Mouse (Mus musculus) Patski (cell line): Measurements from ENCODE around the gene Bcap31. TPM values are rescaled to one million over a fixed set of nuclear protein-coding genes. Genes with fewer than 3 reads are reported as not detected.

ENCODE experiments used
- ATAC-seq: fragments of 100-300 bp; one replicate; pipeline ENCODE4 v1.8.0; 2021
- CTCF ChIA-PET: fragments of 350-600 bp; sonication (Branson Sonifier 250); formaldehyde crosslinking; loops from one replicate; lab custom pipeline; 2022; ENCODE audit warnings: inconsistent platforms; lab: Charles Lee
- POLR2A ChIA-PET: fragments of 350-600 bp; sonication (Branson Sonifier 250); formaldehyde crosslinking; loops from one replicate; lab custom pipeline; 2022; ENCODE audit warnings: antibody characterized with exemption, inconsistent platforms; lab: Charles Lee
- DNase-seq: peaks from one replicate; pipeline ENCODE4 v3.0.0-alpha.2; 2011; ENCODE audit warnings: low read depth, low spot score
- H3K27me3 ChIP-seq: fragments of 371-371 bp; one replicate; pipeline ENCODE4 v1.5.1; 2021
- CTCF ChIP-seq: fragments of 100-300 bp; IDR thresholded peaks from one replicate; pipeline ENCODE4 v1.5.1; 2021
- in situ Hi-C: fragments of 300-500 bp; cut with MboI; formaldehyde crosslinking; loops from 3 replicates; pipeline ENCODE4 v1.11.1; 2018; ENCODE audit warnings: low pct_unique_long_range_greater_than_20kb, mixed read lengths
- polyA plus RNA-seq: library from polyadenylated mRNA; unstranded; gene quantifications from one replicate; pipeline ENCODE4 v1.2.3, GENCODE M21; 2021

Bcap31 gene
- polyA plus RNA-seq, 1 experiment from 2014 or later = 324 TPM

- DNase-seq (no peak), ATAC-seq (no peak)
- in situ Hi-C loops = loop anchor here (10.0 to 25.0 kb wide), 2 partner anchors 115 to 647 kb away; no protein-coding TSS in a partner anchor
- POLR2A ChIA-PET = no interaction called here
- no peak for TF ChIP-seq CTCF
- H3K27me3 ChIP-seq = peaks cover 8% of the 10 kb centered on the region
- CTCF ChIA-PET = no interaction called here
Observed at GRCm38 (mm10) chrX:73659575-73660283, 56.2 kb downstream of the Bcap31 start, which contains the start of gene Pnck. Pnck (minus strand) TSS chrX:73660117.

DNA sequence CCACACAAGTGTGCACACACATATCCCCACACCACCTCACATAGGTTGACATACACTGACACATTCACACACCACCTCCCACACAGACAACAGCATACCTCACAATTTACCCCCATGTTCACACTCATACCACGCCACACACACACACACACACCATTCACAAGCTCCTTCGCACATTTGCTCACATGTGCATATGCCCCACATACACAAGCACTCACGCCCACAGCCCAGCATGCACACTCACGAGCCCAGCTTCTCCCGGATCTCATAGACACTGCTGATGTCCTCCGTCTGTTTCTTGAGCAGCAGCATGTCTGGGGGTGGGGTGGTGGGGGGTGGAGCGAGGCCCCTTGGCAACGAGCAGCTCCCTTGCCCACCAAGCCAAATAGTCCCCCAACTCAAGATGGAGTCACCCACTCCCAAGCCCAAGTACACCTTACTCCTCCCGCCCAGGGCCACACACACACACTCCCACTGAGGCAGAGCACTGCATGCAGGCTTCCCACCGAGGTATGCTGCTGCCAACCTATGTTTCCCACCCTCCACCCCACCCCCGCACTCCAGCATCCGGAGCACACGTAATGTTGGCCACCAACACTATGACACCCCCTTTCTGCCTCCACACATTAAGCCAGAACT is 56.9 kb downstream of the Bcap31 start:
- in situ Hi-C loops = loop anchor here (10.0 to 25.0 kb wide), 2 partner anchors 114 to 647 kb away; no protein-coding TSS in a partner anchor
- peaks cover 3% of the 10 kb centered on the region for H3K27me3 ChIP-seq
- ATAC-seq (no peak), DNase-seq (no peak)
- ChIA-PET POLR2A (no interaction called here), CTCF (no interaction called here)
- no peak for TF ChIP-seq CTCF

DNA sequence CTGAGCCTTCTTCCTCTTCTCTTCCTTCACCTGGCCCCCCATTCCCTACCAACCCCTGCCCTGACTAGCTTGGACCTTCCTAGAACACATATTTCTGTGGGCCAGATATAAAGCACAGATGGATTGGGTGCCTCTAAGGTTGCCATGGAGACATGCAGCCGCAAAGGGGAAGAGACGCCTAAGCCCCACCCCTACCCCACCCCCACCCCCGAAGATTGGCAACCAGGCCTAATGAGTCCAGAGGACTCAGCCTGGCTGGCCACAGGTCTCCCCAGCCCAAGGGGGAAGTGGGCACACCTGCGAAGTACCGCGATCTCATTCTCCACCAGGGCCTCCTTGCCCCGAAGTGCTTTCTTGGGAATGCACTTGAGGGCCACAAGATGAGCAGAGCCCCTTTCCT is 57.6 kb downstream of the Bcap31 start:
- CTCF ChIA-PET = no interaction called here
- TF ChIP-seq CTCF = no peak
- H3K27me3 ChIP-seq = peaks cover 3% of the 10 kb centered on the region
- in situ Hi-C loops = loop anchor here (10.0 to 25.0 kb wide), 2 partner anchors 114 to 646 kb away; no protein-coding TSS in a partner anchor
- ATAC-seq (no peak), DNase-seq (no peak)
- POLR2A ChIA-PET = no interaction called here

GRCm38 (mm10) chrX:73655529-73655928 is 60.4 kb downstream of the Bcap31 start:
- POLR2A ChIA-PET = no interaction called here
- ATAC-seq (no peak), DNase-seq (no peak)
- in situ Hi-C loops = loop anchor here (10.0 to 25.0 kb wide), 2 partner anchors 111 to 643 kb away; no protein-coding TSS in a partner anchor
- TF ChIP-seq CTCF = no peak
- CTCF ChIA-PET = interaction anchor here (1.7 kb wide), 1 partner anchor 112 kb away, joined by 4 read pairs; no protein-coding TSS in a partner anchor
- no peaks in the 10 kb centered on the region for H3K27me3 ChIP-seq

- DNase-seq (no peak), ATAC-seq (no peak)
- POLR2A ChIA-PET = no interaction called here
Observed at GRCm38 (mm10) chrX:73654177-73654576, 61.8 kb downstream of the Bcap31 start.

DNA sequence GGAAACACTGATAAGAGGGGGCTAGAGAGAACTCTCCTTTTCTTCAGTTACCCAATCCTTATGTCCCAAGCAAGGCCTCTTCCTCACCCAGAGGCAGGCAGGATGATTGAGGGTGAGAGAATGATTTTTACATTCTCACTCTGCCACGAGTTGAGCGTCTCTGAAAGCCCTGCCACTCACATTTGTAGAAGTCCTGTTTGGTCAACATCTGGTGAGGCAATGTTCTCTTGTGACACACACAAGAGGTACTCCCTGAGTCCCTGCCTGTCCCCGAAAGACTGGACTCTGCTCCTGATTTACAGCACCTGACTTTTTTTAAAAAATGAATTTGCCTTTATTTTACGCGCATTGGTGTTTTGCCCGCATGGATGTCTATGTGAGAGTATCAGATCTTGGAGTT is 62.6 kb downstream of the Bcap31 start:
- in situ Hi-C loops = loop anchor here (5.0 to 25.0 kb wide), 3 partner anchors 61 to 641 kb away; no protein-coding TSS in a partner anchor
- TF ChIP-seq CTCF = no peak
- no peaks in the 10 kb centered on the region for H3K27me3 ChIP-seq
- ATAC-seq (no peak), DNase-seq (no peak)
- CTCF ChIA-PET = interaction anchor here (1.2 to 1.5 kb wide), 2 partner anchors 61 to 68 kb away, joined by 4 to 7 read pairs; no protein-coding TSS in a partner anchor
- POLR2A ChIA-PET = no interaction called here

More at GRCm38 (mm10) chrX:73654177-73654576, 61.8 kb downstream of the Bcap31 start:
- in situ Hi-C loops = loop anchor here (5.0 to 25.0 kb wide), 3 partner anchors 62 to 642 kb away; no protein-coding TSS in a partner anchor
- no peak for TF ChIP-seq CTCF
- CTCF ChIA-PET = interaction anchor here (0.6 to 1.5 kb wide), 3 partner anchors 61 to 73 kb away, joined by 3 to 7 read pairs (median 4); no protein-coding TSS in a partner anchor
- H3K27me3 ChIP-seq = no peaks in the 10 kb centered on the region

- ChIA-PET CTCF (interaction anchor here (0.9 to 1.2 kb wide), 3 partner anchors 27 to 81 kb away, joined by 3 to 5 read pairs (median 5); no protein-coding TSS in a partner anchor), POLR2A (interaction anchor here (0.5 kb wide), 1 partner anchor 175 kb away, joined by 4 read pairs; no protein-coding TSS in a partner anchor)
- no peaks in the 10 kb centered on the region for H3K27me3 ChIP-seq
- DNase-seq (no peak), ATAC-seq (no peak)
- no peak for TF ChIP-seq CTCF
- in situ Hi-C loops = loop anchor here (5.0 to 25.0 kb wide), 3 partner anchors 59 to 639 kb away; no protein-coding TSS in a partner anchor
Observed at GRCm38 (mm10) chrX:73650869-73651268, 65.1 kb downstream of the Bcap31 start.

DNA sequence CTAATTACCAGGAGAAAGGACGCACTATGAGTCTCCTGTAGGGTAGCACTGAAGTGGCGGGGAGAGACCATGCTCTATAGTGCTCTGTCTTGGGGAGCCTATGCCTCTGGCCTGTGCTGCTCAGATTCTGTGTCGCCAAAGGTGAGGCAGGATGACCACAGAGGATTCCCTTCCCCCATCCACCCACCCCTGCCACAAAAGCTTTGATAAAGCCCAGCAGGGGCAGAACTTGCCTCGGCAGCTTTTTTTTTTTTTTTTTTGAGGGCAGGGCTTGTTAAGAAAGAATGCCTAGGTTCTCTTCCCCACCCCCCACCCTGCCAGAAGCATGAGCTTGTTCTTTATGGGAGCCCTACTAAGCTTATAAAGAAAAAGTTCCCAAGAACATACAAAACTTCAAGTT is 70.9 kb downstream of the Bcap31 start:
- ATAC-seq (no peak), DNase-seq (no peak)
- no peaks in the 10 kb centered on the region for H3K27me3 ChIP-seq
- no peak for TF ChIP-seq CTCF
- in situ Hi-C loops = no loop called here
- POLR2A ChIA-PET = no interaction called here
- CTCF ChIA-PET = no interaction called here

DNA sequence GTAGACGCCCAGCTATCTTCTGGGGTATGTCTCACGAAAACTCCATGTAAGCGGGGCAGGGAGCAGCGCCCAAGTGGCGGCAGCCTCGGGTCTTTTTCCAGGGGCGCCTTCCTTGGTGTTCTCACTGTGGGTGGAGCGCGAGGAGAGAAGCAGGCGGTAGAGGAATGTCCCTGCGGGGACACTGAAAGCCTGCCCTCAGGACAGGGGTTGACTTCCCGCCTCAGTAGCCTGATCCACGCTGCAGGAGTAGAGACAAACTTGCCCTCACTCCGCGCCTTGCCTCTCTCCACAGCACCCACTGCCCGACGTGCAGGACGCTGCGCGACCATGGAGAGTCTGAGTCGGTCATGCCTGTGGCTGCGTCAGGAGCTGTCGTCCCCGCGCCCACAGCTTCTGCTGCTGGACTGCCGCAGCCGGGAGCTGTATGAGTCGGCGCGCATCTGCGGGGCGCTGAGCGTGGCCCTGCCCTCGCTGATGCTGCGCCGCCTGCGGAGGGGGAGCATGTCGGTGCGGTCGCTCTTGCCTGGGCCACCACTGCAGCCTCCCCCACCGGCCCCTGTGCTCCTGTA is 76.0 kb downstream of the Bcap31 start:
- ChIA-PET CTCF (no interaction called here), POLR2A (no interaction called here)
- no peak for ATAC-seq
- no peak for DNase-seq
- in situ Hi-C loops = no loop called here
- peaks cover 25% of the 10 kb centered on the region for H3K27me3 ChIP-seq
- TF ChIP-seq CTCF = no peak

DNA sequence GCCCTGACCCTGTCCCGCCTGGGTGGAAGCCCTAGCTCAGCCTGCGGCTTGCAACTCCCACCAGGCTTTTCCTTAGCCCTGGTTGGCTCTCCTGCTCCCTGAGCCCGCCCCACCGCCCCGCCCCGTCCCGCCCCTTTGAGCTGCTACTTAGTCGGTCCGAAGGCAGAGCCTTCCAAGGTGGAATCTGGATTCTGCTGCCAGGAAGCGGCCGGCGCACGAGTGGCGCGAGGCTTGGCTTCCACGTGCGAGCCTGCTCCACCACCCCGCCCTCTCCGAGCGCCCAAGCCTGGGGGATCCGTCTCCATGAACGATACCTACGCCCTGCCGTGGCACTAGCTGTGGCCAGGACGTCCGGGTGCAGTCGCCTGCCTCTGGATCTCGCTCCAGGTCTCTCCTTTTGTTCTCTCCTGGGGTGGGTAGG is 76.7 kb downstream of the Bcap31 start, which contains the start of gene Dusp9:
TSS of gene Dusp9 (plus strand) at position 165 of the 421 bp plus-strand sequence.
- no peak for TF ChIP-seq CTCF

More for the DNA sequence above, 76.7 kb downstream of the Bcap31 start, which contains the start of gene Dusp9:
- POLR2A ChIA-PET = no interaction called here
- CTCF ChIA-PET = no interaction called here
- in situ Hi-C loops = no loop called here
- H3K27me3 ChIP-seq = peaks cover 27% of the 10 kb centered on the region
- DNase-seq (no peak), ATAC-seq (no peak)
